11 mouse cellular contexts compared by ENCODE assay signal in the genomic region with DNA sequence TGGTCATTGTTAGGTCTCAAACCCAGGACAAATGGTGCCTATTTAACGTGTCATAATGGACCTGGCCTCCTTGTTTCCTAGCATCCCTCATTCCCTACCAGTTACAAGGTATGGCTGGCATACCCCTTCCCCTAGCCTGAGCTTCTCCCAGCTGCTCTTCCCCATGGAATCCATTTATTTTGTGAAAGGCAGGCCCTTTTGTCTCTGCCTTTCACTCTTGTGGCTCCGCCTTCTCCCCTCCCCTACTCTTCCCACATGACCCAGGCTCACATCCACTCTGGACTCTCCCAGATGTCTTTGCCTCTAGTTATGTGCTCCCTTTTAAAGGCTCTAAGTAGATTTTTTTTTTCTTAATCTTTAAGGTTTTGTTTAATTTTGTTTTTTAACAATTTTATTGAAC. TPM values are rescaled to one million over a fixed set of nuclear protein-coding genes. Genes with fewer than 3 reads are reported as not detected.
A peak's percentile ranks its signal among the peaks of the same experiment; 100 is the strongest.
DNase-seq lines count a peak whose midpoint lies in the region; ATAC-seq and TF ChIP-seq lines count a peak whose summit lies in the region.
"Had no signal": no experiment of that assay in that cellular context is flagged by ENCODE, and none has a peak within 500 bp of the region (broad histone marks: within the 10 kb centered on the region; RNA-seq: fewer than 3 reads in every experiment).

No protein-coding gene starts in this region.

- no peak overlapping the region; the same call in 1 of the 2 replicates for H3K9ac ChIP-seq in forebrain, embryonic 16.5 days (replicated peaks; ENCODE audit: low read depth, low read length)
- H3K9ac ChIP-seq in lung, postnatal 0 days (replicated peaks; ENCODE audit: low read depth), result no peak overlapping the region
- H3K9ac ChIP-seq: liver, embryonic 15.5 days had no signal

- peaks cover 43% of the 10 kb centered on the region for H3K4me1 ChIP-seq in forebrain, embryonic 10.5 days
- H3K4me1 ChIP-seq in forebrain, embryonic 16.5 days (replicated peaks; ENCODE audit: control insufficient read depth, insufficient read depth, low read length), result peaks cover 34% of the 10 kb centered on the region
- peaks cover 7% of the 10 kb centered on the region; the same call in 1 of the 2 replicates for H3K4me1 ChIP-seq in lung, postnatal 0 days (ENCODE audit: insufficient read depth, low read depth, low read length)

- TF ChIP-seq POLR2A in brain, embryonic 14.5 days (IDR thresholded peaks at IDR 0.05; ENCODE audit: borderline replicate concordance, extremely low read depth, insufficient read depth, insufficient read length, poor library complexity, severe bottlenecking), result no peak

- no peak for TF ChIP-seq EP300 in lung, postnatal 0 days (IDR thresholded peaks at IDR 0.05)

- no peaks in the 10 kb centered on the region for H3K9me3 ChIP-seq in forebrain, embryonic 10.5 days
- H3K9me3 ChIP-seq in forebrain, embryonic 16.5 days (ENCODE audit: control insufficient read depth, low read length), result no peaks in the 10 kb centered on the region
- no peaks in the 10 kb centered on the region for H3K9me3 ChIP-seq in lung, postnatal 0 days (ENCODE audit: low read length)
- H3K9me3 ChIP-seq: liver, embryonic 15.5 days had no signal

- H3K27me3 ChIP-seq in forebrain, embryonic 10.5 days (ENCODE audit: poor library complexity, severe bottlenecking), result no peaks in the 10 kb centered on the region
- H3K27me3 ChIP-seq in forebrain, embryonic 16.5 days (replicated peaks; ENCODE audit: control insufficient read depth, insufficient read depth, low read length), result no peaks in the 10 kb centered on the region
- no peaks in the 10 kb centered on the region for H3K27me3 ChIP-seq in lung, postnatal 0 days (replicated peaks; ENCODE audit: insufficient read depth, low read length)
- H3K27me3 ChIP-seq: liver, embryonic 15.5 days had no signal

- DNase-seq in forebrain, embryonic 10.5 days (ENCODE audit: extremely low spot score, low spot score), result no peak
- DNase-seq in lung, postnatal 36 days, result peak; percentile 28
- no peak for DNase-seq in lung, postnatal 0 days (ENCODE audit: low spot score)
- DNase-seq in brain, embryonic 14.5 days (ENCODE audit: low read depth), result peak; percentile 76
- peak; percentile 61 for DNase-seq in mesoderm, embryonic 11.5 days (ENCODE audit: low read depth, low spot score)
- DNase-seq in left cerebral cortex, postnatal 36 days (ENCODE audit: low spot score in 2 of 2), result no peak
- no peak for DNase-seq in spleen, adult 18-20 months
- DNase-seq: thymus, postnatal 25 days had no signal

- 63% methylated on average over 2 of the region's 2 CpGs for WGBS in forebrain, embryonic 10.5 days
- WGBS in forebrain, embryonic 16.5 days, result 43% methylated on average over 2 of the region's 2 CpGs
- 74% methylated on average over 2 of the region's 2 CpGs for WGBS in lung, postnatal 0 days

- no peak overlapping the region for H3K4me2 ChIP-seq in forebrain, embryonic 16.5 days (ENCODE audit: low read length)
- no peak overlapping the region for H3K4me2 ChIP-seq in lung, postnatal 0 days (replicated peaks; ENCODE audit: low read depth, low read length)
- H3K4me2 ChIP-seq: liver, embryonic 15.5 days had no signal

- no peak for TF ChIP-seq CTCF in lung, postnatal 0 days (IDR thresholded peaks at IDR 0.05)
- no peak for TF ChIP-seq CTCF in brain, embryonic 14.5 days (IDR thresholded peaks at IDR 0.05; ENCODE audit: borderline replicate concordance, extremely low read depth, insufficient read depth, insufficient read length)

- no peak for ATAC-seq in forebrain, embryonic 16.5 days
- no peak for ATAC-seq in lung, postnatal 0 days

- H3K36me3 ChIP-seq in forebrain, embryonic 10.5 days (replicated peaks), result peaks cover 50% of the 10 kb centered on the region
- H3K36me3 ChIP-seq in forebrain, embryonic 16.5 days (ENCODE audit: control insufficient read depth, insufficient read depth), result peaks cover 20% of the 10 kb centered on the region
- 0 out of 2 replicates have a peak, but pooled peaks cover 13% of the 10 kb centered on the region for H3K36me3 ChIP-seq in lung, postnatal 0 days (ENCODE audit: insufficient read depth, low read length)

- peak overlapping the region; percentile 77 for H3K27ac ChIP-seq in forebrain, embryonic 10.5 days
- H3K27ac ChIP-seq in forebrain, embryonic 16.5 days (ENCODE audit: low read length), result no peak overlapping the region
- no peak overlapping the region for H3K27ac ChIP-seq in lung, postnatal 0 days (ENCODE audit: low read length)
- H3K27ac ChIP-seq: left cerebral cortex, adult 2 months; liver, embryonic 15.5 days had no signal

- intact Hi-C loops in left cerebral cortex, postnatal 36 days (cut with DNase I), result no loop called here

- H3K4me3 ChIP-seq in forebrain, embryonic 10.5 days, result peak overlapping the region; percentile 26; the same call in 1 of the 2 replicates
- H3K4me3 ChIP-seq in forebrain, embryonic 16.5 days (replicated peaks; ENCODE audit: low read length), result no peak overlapping the region
- H3K4me3 ChIP-seq in lung, postnatal 0 days (ENCODE audit: low read depth, low read length), result no peak overlapping the region
- H3K4me3 ChIP-seq: left cerebral cortex, adult 2 months; liver, embryonic 15.5 days had no signal

RNA-seq across cellular contexts. Expression of gene D11Wsu47e, which starts 2.8 kb away (rescaled TPM):
- 23.8 and 26.1 TPM in 2 replicates for polyA plus RNA-seq in forebrain, embryonic 10.5 days (2016; fragmentation: Nextera tagmentation; extraction: Ambion mirVana)
- polyA plus RNA-seq in forebrain, embryonic 16.5 days (2015; fragmentation: Nextera tagmentation; extraction: Ambion mirVana), result 24.4 and 26.1 TPM in 2 replicates
- 10.3 and 11.9 TPM in 2 replicates for polyA plus RNA-seq in lung, postnatal 0 days (2015; fragmentation: Nextera tagmentation; extraction: Ambion mirVana)
- 31.4 and 34.3 TPM in 2 replicates for polyA plus RNA-seq in brain, embryonic 14.5 days (2012; rRNA removed)
- total RNA-seq in left cerebral cortex, postnatal 36 days (2021), result 10 to 100 TPM; 11.5 to 14.9 TPM

RNA-seq across cellular contexts. Expression of gene Fam104a, which starts 3.1 kb away (rescaled TPM):
- 55.1 and 56.6 TPM in 2 replicates for polyA plus RNA-seq in forebrain, embryonic 10.5 days (2016; fragmentation: Nextera tagmentation; extraction: Ambion mirVana)
- polyA plus RNA-seq in forebrain, embryonic 16.5 days (2015; fragmentation: Nextera tagmentation; extraction: Ambion mirVana), result 43.0 and 43.4 TPM in 2 replicates
- 41.3 and 44.1 TPM in 2 replicates for polyA plus RNA-seq in lung, postnatal 0 days (2015; fragmentation: Nextera tagmentation; extraction: Ambion mirVana)
- polyA plus RNA-seq in brain, embryonic 14.5 days (2012; rRNA removed), result 30.2 and 37.4 TPM in 2 replicates
- total RNA-seq in left cerebral cortex, postnatal 36 days (2021), result 10 to 100 TPM; 28.3 to 31.6 TPM

RNA-seq across cellular contexts. Expression of gene Cpsf4l, which starts 22.8 kb away (rescaled TPM):
- polyA plus RNA-seq in forebrain, embryonic 10.5 days (2016; fragmentation: Nextera tagmentation; extraction: Ambion mirVana), result 0.28 and 0.40 TPM in 2 replicates
- polyA plus RNA-seq in forebrain, embryonic 16.5 days (2015; fragmentation: Nextera tagmentation; extraction: Ambion mirVana), result 0.32 and 0.35 TPM in 2 replicates
- 0.17 and 0.25 TPM in 2 replicates for polyA plus RNA-seq in lung, postnatal 0 days (2015; fragmentation: Nextera tagmentation; extraction: Ambion mirVana)
- 0.28 and 0.29 TPM in 2 replicates for polyA plus RNA-seq in brain, embryonic 14.5 days (2012; rRNA removed)
- not detected for total RNA-seq in left cerebral cortex, postnatal 36 days (2021)
- total RNA-seq: left cerebral cortex, adult 2 months had no signal
- polyA plus RNA-seq: liver, embryonic 15.5 days had no signal

RNA-seq across cellular contexts. Expression of gene Slc39a11, which starts 37.2 kb away (rescaled TPM):
- 18.4 and 19.8 TPM in 2 replicates for polyA plus RNA-seq in forebrain, embryonic 10.5 days (2016; fragmentation: Nextera tagmentation; extraction: Ambion mirVana)
- polyA plus RNA-seq in forebrain, embryonic 16.5 days (2015; fragmentation: Nextera tagmentation; extraction: Ambion mirVana), result 41.6 and 44.4 TPM in 2 replicates
- polyA plus RNA-seq in lung, postnatal 0 days (2015; fragmentation: Nextera tagmentation; extraction: Ambion mirVana), result 14.3 and 15.1 TPM in 2 replicates
- polyA plus RNA-seq in brain, embryonic 14.5 days (2012; rRNA removed), result 22.1 and 24.3 TPM in 2 replicates
- total RNA-seq in left cerebral cortex, postnatal 36 days (2021), result 10 to 100 TPM; 13.6 to 15.9 TPM

RNA-seq across cellular contexts. Expression of gene Cog1, which starts 38.1 kb away (rescaled TPM):
- 24.4 and 24.6 TPM in 2 replicates for polyA plus RNA-seq in forebrain, embryonic 10.5 days (2016; fragmentation: Nextera tagmentation; extraction: Ambion mirVana)
- 35.5 and 36.3 TPM in 2 replicates for polyA plus RNA-seq in forebrain, embryonic 16.5 days (2015; fragmentation: Nextera tagmentation; extraction: Ambion mirVana)
- polyA plus RNA-seq in lung, postnatal 0 days (2015; fragmentation: Nextera tagmentation; extraction: Ambion mirVana), result 18.6 and 19.0 TPM in 2 replicates
- 53.0 and 59.8 TPM in 2 replicates for polyA plus RNA-seq in brain, embryonic 14.5 days (2012; rRNA removed)
- total RNA-seq in left cerebral cortex, postnatal 36 days (2021), result 10 to 100 TPM; 42.8 to 47.8 TPM

Comparison
In these comparisons a context has a peak if more than half of its experiments do, and no peak if none do; other contexts are left out.
1. DNase-seq: peak in lung, postnatal 36 days (single experiment), brain, embryonic 14.5 days (single experiment) and mesoderm, embryonic 11.5 days (single experiment); none in forebrain, embryonic 10.5 days (single experiment), lung, postnatal 0 days (single experiment), left cerebral cortex, postnatal 36 days (0 of 2) and spleen, adult 18-20 months (0 of 2).